Mouse (Mus musculus): ENCODE measurements around the gene Rims1.

- TF ChIP-seq CTCF (IDR thresholded peaks at IDR 0.05; ENCODE audit: borderline replicate concordance, insufficient read depth, low read length) (no peak), POLR2A (IDR thresholded peaks at IDR 0.05; ENCODE audit: low read depth, low read length) (no peak)
These were observed 556.9 kb downstream of the Rims1 start for GRCm38 (mm10) chr1:22248898-22249386.
